Mouse (Mus musculus): ENCODE data around the gene Zfp710. TPM values are rescaled to one million over a fixed set of nuclear protein-coding genes. Genes with fewer than 3 reads are reported as not detected.

Gene Zfp710
- total RNA-seq, 2 experiments from 2014 or later: 14.1 to 15.5 TPM

- no peak for DNase-seq
- intact Hi-C loops (cut with DNase I; ENCODE audit: low total_unique reads): no loop called here
These were observed 67.9 kb downstream of the Zfp710 start for GRCm38 (mm10) chr7:80092351-80093046.

- no peak for DNase-seq
- intact Hi-C loops (cut with DNase I; ENCODE audit: low total_unique reads): no loop called here
These were observed 69.9 kb downstream of the Zfp710 start for GRCm38 (mm10) chr7:80094481-80094880.

GRCm38 (mm10) chr7:80095598-80096309 lies 71.1 kb downstream of the Zfp710 start:
- DNase-seq: no peak
- intact Hi-C loops (cut with DNase I; ENCODE audit: low total_unique reads): no loop called here

- intact Hi-C loops (cut with DNase I; ENCODE audit: low total_unique reads): no loop called here
- no peak for DNase-seq
These were observed 73.9 kb downstream of the Zfp710 start for GRCm38 (mm10) chr7:80098389-80098976.

- no peak for DNase-seq
- intact Hi-C loops (cut with DNase I; ENCODE audit: low total_unique reads): no loop called here
These were observed 78.7 kb downstream of the Zfp710 start for GRCm38 (mm10) chr7:80103335-80103734.

GRCm38 (mm10) chr7:80105637-80106390 lies 81.2 kb downstream of the Zfp710 start:
- intact Hi-C loops (cut with DNase I; ENCODE audit: low total_unique reads): no loop called here
- DNase-seq: no peak

GRCm38 (mm10) chr7:80106441-80106840 lies 81.8 kb downstream of the Zfp710 start:
- DNase-seq: no peak
- intact Hi-C loops (cut with DNase I; ENCODE audit: low total_unique reads): no loop called here

GRCm38 (mm10) chr7:80111066-80112045 lies 86.7 kb downstream of the Zfp710 start:
- no peak for DNase-seq
- intact Hi-C loops (cut with DNase I; ENCODE audit: low total_unique reads): no loop called here

- peak; percentile 63 for DNase-seq
- intact Hi-C loops (cut with DNase I; ENCODE audit: low total_unique reads): no loop called here
These were observed 89.4 kb downstream of the Zfp710 start for GRCm38 (mm10) chr7:80113989-80114388.

- intact Hi-C loops (cut with DNase I; ENCODE audit: low total_unique reads): no loop called here
These were observed 90.0 kb downstream of the Zfp710 start for GRCm38 (mm10) chr7:80114451-80115223.

GRCm38 (mm10) chr7:80115224-80115590 lies 90.6 kb downstream of the Zfp710 start, which contains the start of gene Idh2:
Idh2 (minus strand) TSS chr7:80115392.
- intact Hi-C loops (cut with DNase I; ENCODE audit: low total_unique reads): no loop called here
- DNase-seq: peak; percentile 97

More at GRCm38 (mm10) chr7:80114451-80115223, 90.0 kb downstream of the Zfp710 start:
- peak; percentile 62 for DNase-seq

GRCm38 (mm10) chr7:80116158-80116557 lies 91.5 kb downstream of the Zfp710 start:
- intact Hi-C loops (cut with DNase I; ENCODE audit: low total_unique reads): no loop called here
- DNase-seq: no peak

GRCm38 (mm10) chr7:80119198-80119597 lies 94.6 kb downstream of the Zfp710 start:
- no peak for DNase-seq
- intact Hi-C loops (cut with DNase I; ENCODE audit: low total_unique reads): no loop called here

- intact Hi-C loops (cut with DNase I; ENCODE audit: low total_unique reads): no loop called here
- no peak for DNase-seq
These were observed 96.5 kb downstream of the Zfp710 start for GRCm38 (mm10) chr7:80121083-80121482.

- intact Hi-C loops (cut with DNase I; ENCODE audit: low total_unique reads): no loop called here
- DNase-seq: no peak
These were observed 98.5 kb downstream of the Zfp710 start for GRCm38 (mm10) chr7:80123115-80123514.

- intact Hi-C loops (cut with DNase I; ENCODE audit: low total_unique reads): no loop called here
These were observed 99.1 kb downstream of the Zfp710 start for GRCm38 (mm10) chr7:80123672-80124071.

GRCm38 (mm10) chr7:80129278-80129677 lies 104.7 kb downstream of the Zfp710 start:
- DNase-seq: peak; percentile 36
- intact Hi-C loops (cut with DNase I; ENCODE audit: low total_unique reads): no loop called here

More at GRCm38 (mm10) chr7:80123672-80124071, 99.1 kb downstream of the Zfp710 start:
- no peak for DNase-seq

Measured in gastrocnemius, postnatal 14 days (tissue).